Mouse (Mus musculus) left cerebral cortex, adult 8-10 months (tissue): ENCODE measurements at regions not wholly inside any gene's neighbourhood (a gene's known extent, or its start where the extent isn't known, plus 50 kb on each side); places are given as distances from the start of the nearest gene placed in this dataset.

Experiments used
- DNase-seq, 2 experiments: peaks; one replicate each; pipeline ENCODE4 v3.0.0; 2022; ENCODE audit warnings: low spot score in 2 of 2

- DNase-seq, result no peak
Observed at GRCm38 (mm10) chr7:54068271-54068851, 766.9 kb upstream of the Luzp2 start.

- DNase-seq, result peak in 1 of 2 experiments; percentile 5
Observed at GRCm38 (mm10) chr7:54116951-54117350, 718.3 kb upstream of the Luzp2 start.

DNA sequence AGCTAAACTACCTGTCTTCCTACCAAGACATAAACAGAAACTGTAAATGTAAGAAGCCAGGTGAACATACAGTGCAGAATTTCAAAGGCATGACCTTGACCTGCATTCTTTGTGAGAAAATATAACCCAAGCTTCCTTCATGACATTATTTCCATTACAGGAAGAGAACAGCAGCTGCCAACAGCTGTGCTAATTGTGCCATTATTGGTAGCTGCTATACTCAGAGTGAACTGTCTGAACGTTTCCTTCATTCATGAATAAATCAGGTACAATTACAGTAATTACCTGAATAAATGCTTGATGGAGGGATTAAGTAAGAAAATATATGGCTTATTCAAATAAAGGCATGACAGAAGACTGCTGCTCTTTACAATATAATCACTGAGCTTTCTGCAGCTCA is 696.3 kb upstream of the Luzp2 start:
- DNase-seq, result no peak

- no peak for DNase-seq
Observed at GRCm38 (mm10) chr7:54150855-54151254, 684.4 kb upstream of the Luzp2 start.

DNA sequence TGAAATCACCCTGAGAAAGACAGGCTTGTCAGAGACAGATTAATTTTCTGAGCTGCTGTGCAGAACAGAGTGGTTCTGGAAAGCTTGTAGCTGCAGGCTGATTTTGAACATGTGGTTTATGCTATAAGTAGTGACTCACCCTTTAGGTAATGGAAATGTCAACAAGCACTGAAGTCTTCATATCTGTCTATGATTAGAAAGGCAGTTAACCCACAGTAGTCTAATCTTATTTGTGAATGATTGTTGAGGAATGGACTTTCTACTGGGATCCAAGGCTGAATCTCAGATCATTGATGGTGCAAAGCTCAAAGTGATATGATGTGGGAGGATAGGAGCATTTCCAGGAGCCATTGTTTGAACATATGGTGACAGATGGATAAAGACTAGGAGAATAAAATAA is 635.3 kb upstream of the Luzp2 start:
- DNase-seq, result no peak
